Mouse (Mus musculus) frontal cortex, postnatal 10 days (tissue): Measurements from ENCODE around the gene Nfkbil1.

Experiments
- DNase-seq, 2 experiments: peaks; one replicate each; pipeline ENCODE4 v3.0.0; 2022; ENCODE audit warnings: low spot score in 2 of 2, mixed read lengths in 1 of 2

The Nfkbil1 gene

DNA sequence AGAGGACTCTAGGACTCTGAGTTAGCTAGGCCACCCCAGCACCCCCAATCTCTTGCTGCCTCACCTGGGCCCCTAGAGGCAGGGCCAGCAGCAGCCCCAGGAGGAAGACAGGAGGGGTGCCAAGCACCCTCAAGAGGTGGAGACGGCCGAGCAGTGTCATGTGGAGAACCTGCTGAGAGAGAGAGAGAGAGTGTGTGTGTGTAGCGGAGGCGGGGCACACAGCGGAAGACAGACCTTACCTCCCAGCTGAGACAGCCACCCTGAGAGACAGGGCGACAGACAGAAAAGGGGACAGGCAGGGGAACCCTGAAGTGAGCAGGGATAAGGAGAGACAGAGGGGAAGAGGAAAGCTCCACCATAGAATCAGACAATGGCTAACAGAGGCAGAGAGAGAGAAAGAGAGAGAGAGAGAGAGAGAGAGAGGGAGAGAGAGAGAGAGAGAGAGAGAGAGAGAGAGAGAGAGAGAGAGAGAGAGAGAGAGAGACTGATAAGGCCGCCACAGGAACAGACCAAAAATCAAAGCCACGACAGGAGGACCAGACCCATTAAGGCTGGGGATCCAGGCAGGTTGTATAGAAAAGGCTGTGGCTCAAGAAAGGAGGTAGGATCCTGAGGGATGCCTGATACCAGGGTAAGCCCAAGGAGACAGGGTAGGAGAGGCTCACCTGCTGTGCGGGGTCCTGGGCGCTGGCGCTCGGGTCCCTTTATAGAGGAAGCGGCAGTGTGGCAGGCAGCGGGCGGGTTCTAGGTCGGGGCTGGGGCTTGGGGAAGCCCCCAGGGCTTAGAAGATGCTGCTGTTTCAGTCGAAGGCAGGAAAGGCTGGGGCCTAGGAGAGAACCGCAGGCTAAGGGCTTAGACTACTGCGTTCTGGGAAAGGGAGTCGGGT is 30.9 kb downstream of the Nfkbil1 start, which contains the start of gene Lta:
Gene Lta, minus strand, starts transcription at position 858 of the 886 bp plus-strand sequence.
- DNase-seq, result no peak

- DNase-seq, result no peak
Measured at GRCm38 (mm10) chr17:35202442-35202841, 33.1 kb downstream of the Nfkbil1 start.

DNA sequence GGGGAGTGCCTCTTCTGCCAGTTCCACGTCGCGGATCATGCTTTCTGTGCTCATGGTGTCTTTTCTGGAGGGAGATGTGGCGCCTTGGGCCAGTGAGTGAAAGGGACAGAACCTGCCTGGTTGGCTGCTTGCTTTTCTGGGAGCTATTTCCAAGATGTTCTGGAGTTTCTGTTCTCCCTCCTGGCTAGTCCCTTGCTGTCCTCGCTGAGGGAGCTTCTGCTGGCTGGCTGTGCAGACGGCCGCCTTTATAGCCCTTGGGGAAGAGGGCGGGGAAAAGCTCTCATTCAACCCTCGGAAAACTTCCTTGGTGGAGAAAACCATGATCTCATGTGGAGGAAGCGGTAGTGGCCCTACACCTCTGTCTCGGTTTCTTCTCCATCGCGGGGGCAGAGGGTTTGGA is 33.8 kb downstream of the Nfkbil1 start, which contains the start of gene Tnf:
Gene Tnf, minus strand, starts transcription at position 221 of the 400 bp plus-strand sequence.
- no peak for DNase-seq

DNA sequence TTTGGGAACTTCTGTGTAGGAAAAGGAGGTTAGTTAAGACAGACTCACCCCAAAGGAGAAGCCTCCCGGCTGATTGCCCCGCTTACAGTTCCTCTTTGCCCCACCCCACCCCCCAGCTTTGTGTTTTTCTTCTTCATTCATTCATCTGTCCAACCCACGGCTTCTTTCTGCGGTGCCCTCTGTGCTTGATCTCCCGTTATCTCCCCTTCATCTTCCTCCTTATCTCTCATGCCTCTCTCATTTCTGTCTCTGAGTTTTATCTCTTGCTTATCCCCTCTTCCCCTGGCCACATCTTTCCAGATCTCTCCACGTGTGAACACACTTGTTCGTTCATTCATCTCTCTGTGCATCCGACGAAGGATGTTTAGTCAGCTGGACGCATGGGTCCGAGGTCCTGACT is 34.5 kb downstream of the Nfkbil1 start:
- DNase-seq, result no peak

- no peak for DNase-seq
Measured at GRCm38 (mm10) chr17:35200398-35200797, 35.2 kb downstream of the Nfkbil1 start.

DNA sequence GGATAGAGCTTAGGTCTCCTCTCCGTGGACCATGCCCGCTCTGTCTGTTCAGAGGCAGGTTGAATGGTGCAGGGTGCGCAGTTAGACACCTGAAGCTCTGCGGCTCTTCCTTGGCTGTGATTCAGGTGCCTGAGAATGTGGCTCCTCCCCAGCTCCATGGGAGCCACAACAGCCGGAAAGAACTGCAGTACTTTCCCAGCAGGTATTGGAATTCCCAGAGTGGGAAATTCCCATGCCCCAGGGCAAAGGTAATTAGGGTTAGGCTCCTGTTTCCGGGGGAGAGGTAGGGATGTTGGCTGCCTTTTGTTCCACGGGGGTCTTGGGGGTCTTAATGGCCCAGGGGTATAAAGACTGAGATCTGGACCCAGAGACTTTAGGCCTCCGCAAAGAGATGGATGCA is 36.6 kb downstream of the Nfkbil1 start:
- no peak for DNase-seq

DNA sequence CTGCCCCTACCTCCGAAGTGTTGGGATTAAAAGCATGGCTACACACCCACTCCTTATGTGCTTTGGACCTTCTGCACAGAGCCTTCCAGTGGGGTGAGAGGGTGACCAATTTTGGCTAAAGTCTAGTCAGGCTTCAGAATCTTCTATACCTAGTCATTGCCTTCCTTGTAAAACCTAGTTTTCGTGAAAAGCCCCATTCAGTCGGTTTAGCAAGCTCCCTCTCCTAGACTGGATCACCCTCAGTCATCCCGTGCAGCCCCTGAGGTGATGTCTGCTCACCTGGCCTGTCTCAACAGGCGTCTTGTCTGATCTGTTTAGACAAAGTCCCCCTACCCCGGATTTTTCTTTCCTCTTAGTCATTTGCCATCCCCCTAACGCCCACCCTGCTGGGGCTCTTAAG is 37.6 kb downstream of the Nfkbil1 start:
- no peak for DNase-seq

- no peak for DNase-seq
Measured at GRCm38 (mm10) chr17:35197126-35197525, 38.5 kb downstream of the Nfkbil1 start.

DNA sequence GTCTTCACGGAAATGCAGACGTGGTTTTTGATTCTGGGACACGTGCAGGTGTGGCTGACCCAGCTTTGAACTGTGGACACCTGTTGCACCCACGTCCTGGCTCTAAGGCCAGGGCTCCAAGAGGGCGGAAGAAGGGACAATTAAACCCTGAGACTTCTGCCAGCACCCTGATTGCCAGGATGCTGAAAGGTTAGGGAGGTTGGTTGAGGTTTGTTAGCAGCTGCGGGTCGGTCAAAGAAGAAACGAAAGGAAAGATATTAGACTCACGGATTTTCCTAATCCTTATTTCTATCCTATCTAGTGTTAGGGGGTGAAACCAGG is 39.3 kb downstream of the Nfkbil1 start:
- DNase-seq, result no peak

DNA sequence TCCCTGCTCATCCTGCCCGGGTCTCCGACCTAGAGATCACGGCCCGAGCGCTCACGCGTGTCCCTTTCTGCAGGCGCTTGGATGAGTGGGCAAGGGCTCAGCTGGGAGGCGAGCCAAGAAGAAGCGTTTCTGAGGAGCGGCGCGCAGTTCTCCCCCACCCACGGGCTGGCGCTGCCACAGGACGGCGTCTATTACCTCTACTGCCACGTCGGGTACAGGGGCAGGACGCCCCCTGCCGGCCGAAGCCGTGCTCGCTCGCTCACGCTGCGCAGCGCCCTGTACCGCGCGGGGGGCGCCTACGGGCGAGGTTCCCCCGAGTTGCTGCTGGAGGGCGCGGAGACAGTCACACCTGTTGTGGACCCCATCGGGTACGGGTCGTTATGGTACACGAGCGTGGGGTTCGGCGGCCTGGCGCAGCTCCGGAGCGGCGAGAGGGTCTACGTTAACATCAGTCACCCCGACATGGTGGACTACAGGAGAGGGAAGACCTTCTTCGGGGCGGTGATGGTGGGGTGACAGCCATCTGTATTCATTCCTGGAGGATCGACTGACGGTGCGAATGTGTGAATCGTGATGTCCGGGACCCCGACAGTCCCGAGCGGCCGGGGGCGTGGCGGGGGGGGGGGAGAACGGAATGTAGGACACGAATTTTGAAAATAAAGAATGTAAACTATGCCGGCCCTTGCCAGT is 39.8 kb downstream of the Nfkbil1 start:
- DNase-seq, result peak; percentile 65 to 76

DNA sequence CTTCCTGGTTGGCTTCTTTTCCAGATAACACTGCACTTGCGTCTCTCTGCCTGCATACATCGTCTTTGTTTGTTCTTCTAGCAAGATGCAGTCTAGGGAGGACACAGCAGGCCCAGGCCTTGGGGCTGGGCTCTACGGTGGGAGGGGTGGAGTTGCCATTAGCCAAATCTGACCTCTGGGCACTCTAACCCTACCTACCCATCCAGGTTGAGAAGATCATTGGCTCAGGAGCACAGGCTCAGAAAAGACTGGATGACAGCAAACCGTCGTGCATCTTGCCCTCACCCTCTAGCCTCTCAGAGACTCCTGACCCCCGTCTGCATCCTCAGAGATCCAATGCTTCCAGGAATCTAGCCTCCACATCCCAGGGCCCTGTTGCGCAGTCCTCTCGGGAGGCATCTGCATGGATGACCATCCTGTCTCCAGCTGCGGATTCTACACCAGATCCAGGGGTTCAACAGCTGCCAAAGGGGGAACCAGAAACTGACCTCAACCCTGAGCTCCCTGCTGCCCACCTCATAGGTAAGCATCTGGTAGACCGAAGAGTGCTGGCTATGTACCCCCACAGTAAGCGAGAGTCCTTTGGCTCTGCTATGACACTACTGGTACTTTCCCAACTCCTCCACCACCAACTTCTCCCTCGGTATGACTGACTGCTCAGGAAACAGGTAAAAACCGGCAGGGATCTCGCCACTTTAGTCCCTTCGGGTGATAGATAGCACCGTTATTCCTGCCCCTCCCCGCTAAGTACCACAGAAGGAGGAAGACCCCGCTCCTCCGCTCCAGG is 40.6 kb downstream of the Nfkbil1 start:
- DNase-seq, result no peak

GRCm38 (mm10) chr17:35193881-35194843 is 41.4 kb downstream of the Nfkbil1 start, which contains the start of gene Ltb:
TSS of gene Ltb (plus strand) at chr17:35194439.
- no peak for DNase-seq

DNA sequence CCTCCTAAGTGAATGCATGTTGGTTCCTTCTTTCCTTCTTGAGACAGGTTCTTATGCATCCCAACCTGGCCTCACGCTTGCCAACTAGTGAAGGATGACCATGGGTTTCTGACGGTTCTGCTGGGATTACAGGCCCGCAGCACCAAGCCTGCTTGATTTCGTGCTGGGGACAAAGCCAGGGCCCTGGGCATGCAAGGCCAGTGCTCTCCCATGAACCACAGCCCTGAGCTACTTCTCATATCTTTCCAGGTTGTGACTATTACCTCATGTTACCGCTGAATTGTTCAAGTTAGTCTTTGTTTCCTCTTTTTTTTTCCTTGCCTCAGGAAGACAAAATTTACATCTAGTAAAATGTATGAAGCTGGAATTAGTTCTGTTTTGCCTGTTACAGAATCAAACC is 42.7 kb downstream of the Nfkbil1 start:
- no peak for DNase-seq

DNA sequence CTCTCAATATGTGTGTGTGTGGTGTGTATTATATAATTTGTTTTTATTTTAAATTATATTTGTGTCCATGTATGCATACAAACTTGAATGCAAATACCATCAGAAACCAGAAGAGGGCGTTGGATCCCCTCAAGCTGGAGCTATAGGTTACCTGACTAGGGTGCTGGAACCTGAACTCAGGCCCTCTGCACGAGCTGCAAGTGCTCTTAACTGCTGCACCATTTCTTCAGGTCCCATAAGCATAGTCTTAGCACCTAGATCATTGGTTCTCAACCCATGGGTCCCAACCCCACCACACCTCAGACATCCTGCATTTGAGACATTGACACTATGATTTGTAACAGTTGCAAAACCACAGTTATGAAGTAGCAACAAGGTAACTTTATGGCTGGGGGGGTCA is 43.9 kb downstream of the Nfkbil1 start:
- no peak for DNase-seq

GRCm38 (mm10) chr17:35190096-35190495 is 45.5 kb downstream of the Nfkbil1 start:
- no peak for DNase-seq

DNA sequence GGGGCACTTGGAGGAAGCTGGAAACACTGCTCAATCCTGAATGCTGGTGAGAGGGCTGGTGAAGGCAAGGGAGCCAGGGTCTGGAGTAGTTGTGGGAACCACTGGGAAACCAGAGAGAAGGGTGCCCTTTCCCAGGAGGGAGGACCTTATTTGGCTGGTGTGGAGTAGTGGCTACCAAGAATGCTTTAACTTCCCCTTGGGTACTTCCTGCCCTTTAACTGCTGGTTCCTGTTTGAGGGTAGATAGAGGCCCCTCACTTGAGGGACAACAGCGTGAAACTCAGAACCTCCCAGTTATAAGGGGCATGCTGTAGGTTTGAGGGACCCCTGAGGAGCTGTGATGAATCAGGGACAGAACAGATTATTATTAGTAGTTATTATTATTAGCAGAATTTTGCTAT is 46.4 kb downstream of the Nfkbil1 start:
- DNase-seq, result no peak

GRCm38 (mm10) chr17:35187959-35188610 is 47.5 kb downstream of the Nfkbil1 start, which contains the start of gene Lst1:
TSS of gene Lst1 (minus strand) at chr17:35188439.
- DNase-seq, result no peak

DNA sequence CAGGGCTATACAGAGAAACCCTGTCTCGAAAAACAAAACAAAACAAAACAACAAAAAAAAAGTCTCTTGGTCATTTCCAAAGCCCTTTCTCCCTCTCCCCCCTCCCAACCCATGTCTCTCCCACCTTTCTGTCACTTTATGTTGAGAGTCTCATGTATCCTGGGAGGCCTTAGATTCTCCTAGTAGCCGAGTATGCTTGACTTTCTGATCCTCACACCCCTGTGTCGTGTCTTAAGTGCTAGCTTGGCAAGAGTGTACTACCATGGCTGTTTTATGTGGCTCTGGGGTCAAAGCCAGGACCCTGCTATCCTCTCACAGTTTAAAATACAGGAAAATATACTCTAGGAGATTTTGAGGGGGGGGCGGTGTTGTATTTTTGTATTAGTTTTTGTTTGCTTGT is 48.2 kb downstream of the Nfkbil1 start:
- DNase-seq, result no peak

DNA sequence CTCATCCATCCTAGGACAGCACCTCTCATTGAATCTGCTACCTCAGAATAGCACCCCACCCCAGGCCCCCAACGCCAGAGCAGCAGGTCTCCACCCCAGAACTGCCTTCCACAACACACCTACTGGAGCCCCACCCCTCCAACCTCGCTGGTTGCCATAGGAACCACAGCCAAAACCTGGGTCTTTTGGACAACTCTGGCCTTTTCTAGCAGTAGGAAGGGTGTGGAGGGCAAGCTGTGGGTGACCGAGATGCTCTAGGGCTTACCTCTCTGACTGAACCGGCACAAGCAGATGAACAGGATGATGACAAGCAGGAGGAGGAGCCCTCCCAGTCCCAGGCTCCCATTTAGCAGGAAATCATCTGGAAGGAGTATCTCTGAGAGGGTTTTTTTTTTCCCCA is 48.9 kb downstream of the Nfkbil1 start:
- no peak for DNase-seq
